Mouse (Mus musculus): ENCODE data around the gene Hnrnpu. TPM values are rescaled to one million over a fixed set of nuclear protein-coding genes. Genes with fewer than 3 reads are reported as not detected.
A peak's percentile ranks its signal among the peaks of the same experiment; 100 is the strongest.

Gene Hnrnpu
- total RNA-seq, 1 experiment = 494 TPM

- Histone ChIP-seq H3K36me3 (ENCODE audit: control insufficient read depth, insufficient read depth, low read length, poor library complexity, severe bottlenecking) (peaks cover 40% of the 10 kb centered on the region), H3K4me1 (ENCODE audit: control insufficient read depth in 2 of 2, insufficient read depth in 2 of 2, low read length in 2 of 2, poor library complexity in 1 of 2) (peaks cover 0 to 4% of the 10 kb centered on the region in 2 experiments; a peak in 1 of 4 replicates), H3K9me3 (ENCODE audit: control insufficient read depth, insufficient read depth, low read depth, low read length) (no peaks in the 10 kb centered on the region), H3K4me3 (ENCODE audit: insufficient read depth in 1 of 2, low read depth in 1 of 2, low read length in 2 of 2, poor library complexity in 1 of 2, severe bottlenecking in 1 of 2) (peak overlapping the region; percentile 87 to 92), H3K9ac (ENCODE audit: insufficient read depth, low read depth, low read length, poor library complexity, severe bottlenecking) (peak overlapping the region; percentile 96), H3K27ac (ENCODE audit: insufficient read depth, low read depth, low read length, poor library complexity, severe bottlenecking) (peak overlapping the region; percentile 99; the same call in 1 of the 2 replicates)
- in situ Hi-C loops (cut with MboI; ENCODE audit: low sequenced_read_pairs in 2 of 2, unreplicated experiment in 2 of 2) = loop anchor here in 1 of 2 experiments (25.0 kb wide), 1 partner anchor 1426 kb away; no protein-coding TSS in a partner anchor
- TF ChIP-seq ZC3H11A (IDR thresholded peaks at IDR 0.05; ENCODE audit: borderline replicate concordance, low read depth, low read length) (no peak), CHD2 (IDR thresholded peaks at IDR 0.05; ENCODE audit: low read depth, low read length) (no peak; the same call in 1 of the 2 replicates), HCFC1 (IDR thresholded peaks at IDR 0.05; ENCODE audit: borderline replicate concordance, insufficient read depth, low read length) (no peak), ZNF384 (IDR thresholded peaks at IDR 0.05; ENCODE audit: low read depth, low read length) (no peak), MAFK (IDR thresholded peaks at IDR 0.05; ENCODE audit: insufficient read depth, low read depth, low read length) (no peak)
- DNase-seq (ENCODE audit: low read depth, low spot score) = no peak
These were observed 1.7 kb downstream of the Hnrnpu start for GRCm38 (mm10) chr1:178335860-178336261.

DNA sequence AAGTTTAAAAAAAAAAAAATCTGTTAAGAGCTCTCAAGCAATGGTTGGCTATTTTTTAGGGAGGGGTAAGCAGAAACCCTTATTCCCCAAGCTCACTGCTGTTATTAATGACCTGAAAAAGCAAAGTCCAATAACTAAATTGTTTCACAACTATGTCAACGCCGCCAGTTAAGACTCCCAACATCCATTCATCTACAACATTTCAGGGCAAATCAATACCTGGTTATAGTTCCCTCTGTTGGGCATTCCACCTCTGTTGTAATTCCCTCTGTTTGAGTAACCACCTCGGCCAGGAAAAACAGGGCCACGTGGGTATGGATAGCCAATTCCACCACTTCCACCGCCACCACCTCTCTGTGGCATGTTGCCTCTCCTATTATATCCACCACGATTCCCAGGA is 7.7 kb downstream of the Hnrnpu start:
- no peak overlapping the region for H3K27ac ChIP-seq (ENCODE audit: insufficient read depth, low read depth, low read length, poor library complexity, severe bottlenecking)
- no peak overlapping the region for H3K4me3 ChIP-seq (ENCODE audit: insufficient read depth in 1 of 2, low read depth in 1 of 2, low read length in 2 of 2, poor library complexity in 1 of 2, severe bottlenecking in 1 of 2)
- no peak overlapping the region for H3K9ac ChIP-seq (ENCODE audit: insufficient read depth, low read depth, low read length, poor library complexity, severe bottlenecking)
- H3K9me3 ChIP-seq (ENCODE audit: control insufficient read depth, insufficient read depth, low read depth, low read length) = no peaks in the 10 kb centered on the region
- in situ Hi-C loops (cut with MboI; ENCODE audit: low sequenced_read_pairs in 2 of 2, unreplicated experiment in 2 of 2) = loop anchor here in 1 of 2 experiments (25.0 kb wide), 1 partner anchor 1432 kb away; no protein-coding TSS in a partner anchor
- TF ChIP-seq ZNF384 (IDR thresholded peaks at IDR 0.05; ENCODE audit: low read depth, low read length) = no peak
- TF ChIP-seq ZC3H11A (IDR thresholded peaks at IDR 0.05; ENCODE audit: borderline replicate concordance, low read depth, low read length) = no peak
- no peak for TF ChIP-seq MAFK (IDR thresholded peaks at IDR 0.05; ENCODE audit: insufficient read depth, low read depth, low read length)
- TF ChIP-seq CHD2 (IDR thresholded peaks at IDR 0.05; ENCODE audit: low read depth, low read length) = no peak
- no peak for TF ChIP-seq HCFC1 (IDR thresholded peaks at IDR 0.05; ENCODE audit: borderline replicate concordance, insufficient read depth, low read length)
- H3K4me1 ChIP-seq (ENCODE audit: control insufficient read depth in 2 of 2, insufficient read depth in 2 of 2, low read length in 2 of 2, poor library complexity in 1 of 2) = peaks cover 0 to 2% of the 10 kb centered on the region in 2 experiments; a peak in 1 of 4 replicates
- no peak for DNase-seq (ENCODE audit: low read depth, low spot score)
- H3K36me3 ChIP-seq (ENCODE audit: control insufficient read depth, insufficient read depth, low read length, poor library complexity, severe bottlenecking) = peaks cover 53% of the 10 kb centered on the region

- no peak for DNase-seq (ENCODE audit: low read depth, low spot score)
- Histone ChIP-seq H3K9me3 (ENCODE audit: control insufficient read depth, insufficient read depth, low read depth, low read length) (no peaks in the 10 kb centered on the region), H3K4me3 (ENCODE audit: insufficient read depth in 1 of 2, low read depth in 1 of 2, low read length in 2 of 2, poor library complexity in 1 of 2, severe bottlenecking in 1 of 2) (no peak overlapping the region), H3K4me1 (ENCODE audit: control insufficient read depth in 2 of 2, insufficient read depth in 2 of 2, low read length in 2 of 2, poor library complexity in 1 of 2) (peaks cover 0 to 2% of the 10 kb centered on the region in 2 experiments; a peak in 1 of 4 replicates), H3K9ac (ENCODE audit: insufficient read depth, low read depth, low read length, poor library complexity, severe bottlenecking) (no peak overlapping the region), H3K27ac (ENCODE audit: insufficient read depth, low read depth, low read length, poor library complexity, severe bottlenecking) (no peak overlapping the region), H3K36me3 (ENCODE audit: control insufficient read depth, insufficient read depth, low read length, poor library complexity, severe bottlenecking) (peaks cover 54% of the 10 kb centered on the region)
- TF ChIP-seq ZNF384 (IDR thresholded peaks at IDR 0.05; ENCODE audit: low read depth, low read length) = no peak
- TF ChIP-seq MAFK (IDR thresholded peaks at IDR 0.05; ENCODE audit: insufficient read depth, low read depth, low read length) = no peak
- no peak for TF ChIP-seq HCFC1 (IDR thresholded peaks at IDR 0.05; ENCODE audit: borderline replicate concordance, insufficient read depth, low read length)
- no peak for TF ChIP-seq ZC3H11A (IDR thresholded peaks at IDR 0.05; ENCODE audit: borderline replicate concordance, low read depth, low read length)
- TF ChIP-seq CHD2 (IDR thresholded peaks at IDR 0.05; ENCODE audit: low read depth, low read length) = no peak
- in situ Hi-C loops (cut with MboI; ENCODE audit: low sequenced_read_pairs in 2 of 2, unreplicated experiment in 2 of 2) = loop anchor here in 1 of 2 experiments (25.0 kb wide), 1 partner anchor 1433 kb away; no protein-coding TSS in a partner anchor
These were observed 8.6 kb downstream of the Hnrnpu start for GRCm38 (mm10) chr1:178329017-178329416.

DNA sequence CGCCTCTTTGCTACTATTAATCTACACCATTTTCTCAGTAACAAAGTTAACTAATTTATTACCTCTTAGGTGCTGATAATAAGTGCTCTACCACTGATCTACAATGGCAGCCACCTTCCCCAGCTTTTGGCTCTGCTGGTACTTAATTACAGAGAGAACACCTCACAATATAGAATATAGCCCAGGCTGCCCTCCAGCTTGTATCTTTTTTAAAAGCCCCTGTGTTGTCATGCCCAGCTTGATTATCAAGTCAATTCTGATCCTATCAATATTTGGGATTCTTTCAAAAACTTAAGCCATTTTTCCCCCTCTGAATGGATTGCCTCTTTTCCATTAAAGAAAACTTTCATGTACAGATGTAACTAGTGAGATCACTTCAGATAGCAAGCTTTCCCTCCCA is 10.6 kb downstream of the Hnrnpu start:
- peaks cover 45% of the 10 kb centered on the region for H3K36me3 ChIP-seq (ENCODE audit: control insufficient read depth, insufficient read depth, low read length, poor library complexity, severe bottlenecking)
- in situ Hi-C loops (cut with MboI; ENCODE audit: low sequenced_read_pairs in 2 of 2, unreplicated experiment in 2 of 2) = loop anchor here in 1 of 2 experiments (25.0 kb wide), 1 partner anchor 1435 kb away; no protein-coding TSS in a partner anchor
- no peak overlapping the region for H3K4me3 ChIP-seq (ENCODE audit: insufficient read depth in 1 of 2, low read depth in 1 of 2, low read length in 2 of 2, poor library complexity in 1 of 2, severe bottlenecking in 1 of 2)
- H3K9me3 ChIP-seq (ENCODE audit: control insufficient read depth, insufficient read depth, low read depth, low read length) = no peaks in the 10 kb centered on the region
- H3K4me1 ChIP-seq (ENCODE audit: control insufficient read depth in 2 of 2, insufficient read depth in 2 of 2, low read length in 2 of 2, poor library complexity in 1 of 2) = no peaks in the 10 kb centered on the region
- TF ChIP-seq HCFC1 (IDR thresholded peaks at IDR 0.05; ENCODE audit: borderline replicate concordance, insufficient read depth, low read length) (no peak), CHD2 (IDR thresholded peaks at IDR 0.05; ENCODE audit: low read depth, low read length) (no peak), ZNF384 (IDR thresholded peaks at IDR 0.05; ENCODE audit: low read depth, low read length) (no peak), ZC3H11A (IDR thresholded peaks at IDR 0.05; ENCODE audit: borderline replicate concordance, low read depth, low read length) (no peak), MAFK (IDR thresholded peaks at IDR 0.05; ENCODE audit: insufficient read depth, low read depth, low read length) (no peak)
- H3K27ac ChIP-seq (ENCODE audit: insufficient read depth, low read depth, low read length, poor library complexity, severe bottlenecking) = no peak overlapping the region
- DNase-seq (ENCODE audit: low read depth, low spot score) = no peak
- H3K9ac ChIP-seq (ENCODE audit: insufficient read depth, low read depth, low read length, poor library complexity, severe bottlenecking) = no peak overlapping the region
